Mouse (Mus musculus) heart, embryonic 15.5 days (tissue): Measurements from ENCODE around the gene Atoh8. TPM values are rescaled to one million over a fixed set of nuclear protein-coding genes. Genes with fewer than 3 reads are reported as not detected.

ENCODE experiments used
- ATAC-seq: fragments of 200-750 bp; cut with Nextera tagmentation; replicated peaks from 2 replicates; pipeline ENCODE4 v1.8.0; 2017; ENCODE audit warnings: low read depth, moderate TSS enrichment; ENCODE audit not compliant: insufficient number of reproducible peaks, insufficient read depth, low FRiP score
- H3K27ac ChIP-seq: fragments of 300-500 bp; sonication (generic); 2 replicates; pipeline ENCODE4 v1.5.1; 2015; ENCODE audit warnings: mild to moderate bottlenecking, inconsistent platforms
- H3K27me3 ChIP-seq: fragments of 300-500 bp; sonication (generic); 2 replicates; pipeline ENCODE4 v1.6.1; 2015; ENCODE audit warnings: inconsistent platforms
- H3K36me3 ChIP-seq: fragments of 300-500 bp; sonication (generic); 2 replicates; pipeline ENCODE4 v1.6.1; 2015; ENCODE audit warnings: mild to moderate bottlenecking, inconsistent platforms
- H3K4me1 ChIP-seq: fragments of 300-500 bp; sonication (generic); replicated peaks from 2 replicates; pipeline ENCODE4 v1.6.1; 2015; ENCODE audit warnings: inconsistent platforms
- H3K4me2 ChIP-seq: fragments of 300-500 bp; sonication (generic); 2 replicates; pipeline ENCODE4 v1.6.1; 2015; ENCODE audit warnings: inconsistent platforms, mild to moderate bottlenecking, moderate library complexity
- H3K4me3 ChIP-seq: fragments of 300-500 bp; sonication (generic); 2 replicates; pipeline ENCODE4 v1.5.1; 2015; ENCODE audit warnings: mild to moderate bottlenecking, inconsistent platforms
- H3K9ac ChIP-seq: fragments of 300-500 bp; sonication (generic); 2 replicates; pipeline ENCODE4 v1.6.1; 2015; ENCODE audit warnings: mild to moderate bottlenecking, inconsistent platforms
- H3K9me3 ChIP-seq: fragments of 300-500 bp; sonication (generic); replicated peaks from 2 replicates; pipeline ENCODE4 v1.6.1; 2016; ENCODE audit warnings: inconsistent platforms
- WGBS: fragments of 180-500 bp; shearing (Covaris S2); methylation state at CpG from one replicate; pipeline ENCODE4 v1.1.7; 2015; ENCODE audit warnings: mixed read lengths; 5-methylcytosine and 5-hydroxymethylcytosine counted together
- polyA plus RNA-seq: library from polyadenylated mRNA; unstranded; fragments of >200 nt; fragmentation: Nextera tagmentation; extraction: Ambion mirVana; gene quantifications from 2 replicates; pipeline ENCODE4 v1.2.1, GENCODE M21; 2015

Atoh8 gene
- polyA plus RNA-seq, 1 experiment from 2014 or later: 14.0 TPM

DNA sequence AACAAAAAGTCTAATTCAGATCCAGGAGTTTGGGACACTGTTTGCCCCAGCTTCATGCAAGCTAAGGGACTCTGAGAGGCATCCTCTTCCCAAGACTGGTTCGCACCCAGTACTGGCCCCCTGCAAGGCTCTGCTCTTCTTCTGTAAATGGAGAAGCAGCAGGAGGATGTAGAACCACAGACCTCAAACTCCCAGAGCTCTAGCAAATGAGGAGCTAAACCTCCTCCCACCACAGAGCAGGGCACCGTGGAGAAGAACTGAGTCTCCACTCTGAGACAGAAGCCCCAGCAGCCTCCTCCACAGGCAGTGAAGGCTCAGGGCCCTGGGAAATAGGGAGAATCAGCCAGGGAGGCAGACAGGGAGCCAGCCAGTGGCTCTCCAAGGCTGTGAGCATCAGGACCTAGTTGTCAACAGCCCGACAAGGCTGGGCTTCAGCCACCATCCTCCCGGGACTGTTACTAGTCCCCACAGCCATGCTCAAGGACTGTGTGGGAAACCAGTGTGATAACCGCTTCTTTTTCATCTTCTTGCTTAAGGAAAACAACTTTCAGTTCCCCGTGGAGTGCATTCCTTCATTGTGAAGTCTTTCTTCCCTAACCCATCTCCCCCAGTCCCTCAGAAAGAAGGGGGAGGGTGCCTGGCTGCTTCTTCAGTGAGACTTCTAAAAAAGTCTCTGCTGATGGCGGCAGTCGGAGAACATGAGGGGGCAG, 5.9 kb upstream of the Atoh8 start:
- Histone ChIP-seq H3K4me1 (peaks cover 70% of the 10 kb centered on the region), H3K4me2 (peak overlapping the region; percentile 20), H3K9ac (0 out of 2 replicates have a peak overlapping the region, but pooled peaks have one; percentile 22), H3K4me3 (no peak overlapping the region), H3K27ac (peak overlapping the region; percentile 73), H3K9me3 (no peaks in the 10 kb centered on the region), H3K36me3 (no peaks in the 10 kb centered on the region), H3K27me3 (no peaks in the 10 kb centered on the region)
- ATAC-seq: 0 out of 2 replicates have a peak, but pooled peaks have one; percentile 15
- WGBS: 19% methylated on average over 8 of the region's 8 CpGs

DNA sequence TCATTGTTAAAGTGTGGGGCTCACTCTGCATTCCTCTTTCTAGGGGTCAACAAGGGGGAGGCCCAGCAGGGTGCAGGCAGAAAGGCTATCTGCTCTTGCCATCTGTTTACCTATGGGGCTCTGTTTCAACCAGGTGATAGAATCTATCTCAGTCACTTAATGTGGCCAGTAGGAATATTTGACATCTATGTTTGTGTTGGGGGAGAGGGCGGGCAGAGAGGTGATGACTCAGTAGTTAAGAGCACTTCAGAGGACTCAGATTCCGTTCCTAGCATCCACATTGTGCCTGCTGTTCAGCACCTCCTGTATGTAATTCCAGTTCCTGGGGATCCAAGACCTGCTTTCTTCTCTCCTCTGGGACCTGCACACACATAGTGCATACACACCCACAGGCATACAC, 4.7 kb upstream of the Atoh8 start:
- Histone ChIP-seq H3K4me2 (no peak overlapping the region), H3K4me1 (peaks cover 67% of the 10 kb centered on the region), H3K27me3 (no peaks in the 10 kb centered on the region), H3K9ac (no peak overlapping the region), H3K27ac (no peak overlapping the region), H3K9me3 (no peaks in the 10 kb centered on the region), H3K36me3 (no peaks in the 10 kb centered on the region), H3K4me3 (no peak overlapping the region)
- WGBS: 65% methylated on average over 2 of the region's 2 CpGs
- ATAC-seq: no peak

DNA sequence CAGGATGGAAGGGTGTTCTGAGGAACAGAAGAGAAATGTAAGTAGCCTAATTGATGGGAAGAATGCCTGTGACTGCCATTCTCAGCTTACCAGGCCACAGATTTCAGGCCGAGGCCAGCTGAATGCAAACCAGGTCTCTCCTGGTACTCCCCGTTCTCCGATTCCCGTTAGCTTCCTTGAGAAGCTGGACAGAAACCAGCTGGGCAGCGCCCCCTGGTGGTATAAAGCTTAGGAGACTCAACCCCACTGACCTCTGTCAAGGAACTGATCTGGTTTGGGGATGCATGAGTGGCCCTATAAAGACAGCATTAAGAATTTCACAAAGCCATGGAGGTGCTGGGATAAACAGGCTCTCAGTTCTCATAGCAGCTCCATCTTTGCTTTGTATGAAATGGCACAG, 1.7 kb upstream of the Atoh8 start:
- WGBS: 3% methylated on average over 5 of the region's 5 CpGs
- Histone ChIP-seq H3K4me1 (peaks cover 63% of the 10 kb centered on the region), H3K27me3 (peaks cover 7% of the 10 kb centered on the region; the same call in 1 of the 2 replicates)

DNA sequence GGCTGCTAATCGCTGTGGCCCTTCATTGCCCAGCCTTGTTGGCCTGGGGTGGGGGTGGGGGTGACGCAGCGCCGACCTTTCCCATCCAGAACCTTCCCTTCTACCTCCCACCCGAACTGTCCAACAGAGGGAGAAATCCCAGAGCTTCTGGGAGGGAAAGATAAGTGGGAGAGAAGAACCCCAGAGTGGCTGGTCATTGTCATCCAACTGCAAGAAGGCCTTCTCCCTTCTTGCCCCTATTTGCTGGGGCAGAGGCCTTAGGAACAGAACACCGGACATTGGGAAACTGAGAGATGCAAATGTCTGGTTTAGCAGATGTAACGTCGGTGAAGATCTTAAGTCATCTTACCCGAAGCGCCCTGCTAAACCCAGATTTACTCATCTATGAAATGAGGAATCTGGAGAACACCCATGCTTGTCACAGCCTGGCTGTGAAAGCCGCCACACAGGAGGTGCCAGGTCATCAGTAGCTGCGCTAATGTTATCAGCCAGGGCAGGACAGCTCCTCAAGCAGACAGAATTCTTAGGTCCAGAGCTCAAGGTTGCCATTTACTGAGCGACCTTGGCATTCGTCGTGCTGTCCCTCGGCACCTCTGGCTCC, 530 bp upstream of the Atoh8 start:
- ATAC-seq: no peak
- peak overlapping the region; percentile 99 for H3K4me2 ChIP-seq
- H3K9me3 ChIP-seq: no peaks in the 10 kb centered on the region
- peaks cover 9% of the 10 kb centered on the region; the same call in 1 of the 2 replicates for H3K27me3 ChIP-seq
- peak overlapping the region; percentile 74 for H3K4me3 ChIP-seq
- WGBS: 44% methylated on average over 16 of the region's 16 CpGs
- no peaks in the 10 kb centered on the region for H3K36me3 ChIP-seq
- H3K27ac ChIP-seq: peak overlapping the region; percentile 73
- peak overlapping the region; percentile 74 for H3K9ac ChIP-seq
- H3K4me1 ChIP-seq: peaks cover 59% of the 10 kb centered on the region

More for the DNA sequence above, 1.7 kb upstream of the Atoh8 start:
- H3K9ac ChIP-seq: no peak overlapping the region
- no peak overlapping the region for H3K27ac ChIP-seq
- ATAC-seq: no peak
- H3K9me3 ChIP-seq: no peaks in the 10 kb centered on the region
- H3K36me3 ChIP-seq: no peaks in the 10 kb centered on the region
- H3K4me3 ChIP-seq: no peak overlapping the region
- no peak overlapping the region for H3K4me2 ChIP-seq

DNA sequence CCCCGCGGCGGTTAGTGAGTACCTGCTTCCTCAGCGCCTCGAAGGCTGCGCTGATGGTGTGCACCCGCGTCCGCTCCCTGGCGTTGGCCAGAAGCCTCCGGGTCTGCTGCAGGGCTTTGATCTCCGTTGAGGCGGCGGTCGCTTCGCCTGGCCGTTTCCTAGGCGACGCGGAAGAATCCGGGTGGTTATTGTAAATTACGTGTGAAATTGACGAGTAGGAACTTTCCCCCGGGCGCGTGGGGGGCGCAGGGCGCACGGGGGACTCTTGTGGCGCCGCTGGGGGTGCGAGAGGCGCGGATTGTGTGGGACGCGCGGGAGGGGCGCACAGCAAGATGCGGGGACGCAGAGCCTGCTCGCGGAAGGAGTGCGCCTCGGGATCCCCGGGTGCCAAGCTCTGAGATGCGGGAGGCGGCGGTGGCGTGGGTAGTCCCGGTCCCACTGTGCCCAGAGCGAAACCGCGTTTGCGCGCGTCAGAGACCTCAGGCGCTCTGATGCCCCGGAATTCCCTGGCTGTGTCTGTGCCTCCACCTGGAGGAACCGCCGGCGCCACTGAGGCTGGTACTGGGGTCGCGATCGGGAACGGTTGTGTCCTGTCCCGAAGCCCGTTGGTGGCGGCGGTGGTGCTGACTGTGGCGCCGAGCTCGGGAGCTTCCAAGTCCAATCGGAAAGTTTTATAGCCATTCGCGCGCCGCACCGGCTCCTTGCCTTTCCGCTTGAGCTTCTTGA, 842 bp downstream of the Atoh8 start:
- H3K27me3 ChIP-seq: peaks cover 9% of the 10 kb centered on the region; the same call in 1 of the 2 replicates
- H3K4me3 ChIP-seq: peak overlapping the region; percentile 74
- no peaks in the 10 kb centered on the region for H3K36me3 ChIP-seq
- no peaks in the 10 kb centered on the region for H3K9me3 ChIP-seq
- H3K9ac ChIP-seq: peak overlapping the region; percentile 74
- ATAC-seq: no peak
- H3K4me1 ChIP-seq: peaks cover 60% of the 10 kb centered on the region
- under 1% methylated on average over 79 of the region's 79 CpGs for WGBS
- peak overlapping the region; percentile 99 for H3K4me2 ChIP-seq
- peak overlapping the region; percentile 73 for H3K27ac ChIP-seq

DNA sequence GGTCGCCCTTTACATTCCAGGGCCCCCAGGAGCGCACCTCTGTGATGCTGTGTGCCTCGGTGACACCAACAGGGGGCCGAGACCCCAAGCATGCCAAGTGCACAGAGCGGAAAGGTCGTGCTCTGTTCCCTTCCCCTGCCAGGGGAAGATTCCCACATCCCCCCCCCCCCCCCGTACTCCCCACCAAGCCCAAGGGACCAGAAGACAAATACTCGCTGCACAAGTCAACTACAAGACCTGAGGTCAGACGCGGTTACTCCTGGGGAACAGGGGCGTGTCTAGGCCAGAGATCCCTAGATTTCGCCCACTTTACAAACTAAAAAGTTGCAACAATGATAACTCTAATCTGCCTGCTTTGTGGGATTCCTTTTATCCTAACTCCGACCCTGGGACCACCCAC, 1.4 kb downstream of the Atoh8 start:
- no peak for ATAC-seq
- Histone ChIP-seq H3K36me3 (no peaks in the 10 kb centered on the region), H3K4me2 (peak overlapping the region; percentile 99), H3K27ac (peak overlapping the region; percentile 73; the same call in 1 of the 2 replicates), H3K9ac (peak overlapping the region; percentile 74), H3K4me3 (peak overlapping the region; percentile 74), H3K27me3 (peaks cover 9% of the 10 kb centered on the region; the same call in 1 of the 2 replicates), H3K9me3 (no peaks in the 10 kb centered on the region), H3K4me1 (peaks cover 60% of the 10 kb centered on the region)
- 0% methylated on average over 13 of the region's 13 CpGs for WGBS

DNA sequence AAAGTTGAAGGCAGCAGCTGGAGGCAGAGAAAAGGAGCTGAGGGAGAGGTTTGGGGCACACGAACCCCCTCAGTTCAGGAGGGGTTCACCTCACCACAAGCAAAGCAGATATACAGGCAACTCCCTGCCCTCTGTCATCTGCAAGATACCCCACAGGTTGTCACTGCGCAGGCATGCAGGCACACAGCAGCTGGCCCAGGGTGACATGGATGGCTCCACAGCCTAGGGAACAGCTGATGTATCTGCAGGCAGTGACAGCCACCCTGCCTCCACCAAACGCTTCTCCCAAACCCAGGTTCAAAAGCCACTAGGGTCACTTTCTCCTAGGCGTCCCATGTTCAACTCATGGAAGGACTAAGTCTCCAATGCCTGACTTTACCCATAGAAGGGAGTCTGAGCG, 2.5 kb downstream of the Atoh8 start:
- H3K27ac ChIP-seq: no peak overlapping the region
- H3K9me3 ChIP-seq: no peaks in the 10 kb centered on the region
- H3K4me2 ChIP-seq: peak overlapping the region; percentile 99
- H3K4me3 ChIP-seq: peak overlapping the region; percentile 74
- 63% methylated on average over 5 of the region's 5 CpGs for WGBS
- H3K36me3 ChIP-seq: no peaks in the 10 kb centered on the region
- peaks cover 9% of the 10 kb centered on the region; the same call in 1 of the 2 replicates for H3K27me3 ChIP-seq
- H3K4me1 ChIP-seq: peaks cover 55% of the 10 kb centered on the region
- no peak for ATAC-seq
- H3K9ac ChIP-seq: no peak overlapping the region

DNA sequence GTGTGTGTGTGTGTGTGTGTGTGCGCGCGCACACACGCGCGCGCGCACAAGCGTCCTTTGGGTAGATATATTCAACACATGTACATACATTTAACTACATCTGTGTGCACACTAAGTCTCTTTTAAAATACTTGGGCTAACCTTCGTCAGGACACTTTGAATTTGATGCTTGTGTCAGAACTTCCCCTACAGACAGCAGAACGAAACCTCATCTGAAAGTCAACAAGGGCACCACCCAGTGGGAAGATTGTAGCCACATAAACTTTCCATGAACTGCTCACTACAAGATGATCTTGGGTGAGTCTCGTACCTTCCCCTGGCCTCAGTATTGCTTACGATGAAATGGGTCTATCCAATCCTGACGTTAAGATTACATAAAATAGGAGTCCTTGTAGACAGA, 3.0 kb downstream of the Atoh8 start:
- peak overlapping the region; percentile 74 for H3K4me3 ChIP-seq
- no peak overlapping the region for H3K9ac ChIP-seq
- H3K9me3 ChIP-seq: no peaks in the 10 kb centered on the region
- H3K4me2 ChIP-seq: peak overlapping the region; percentile 99
- no peaks in the 10 kb centered on the region for H3K36me3 ChIP-seq
- H3K27me3 ChIP-seq: peaks cover 9% of the 10 kb centered on the region; the same call in 1 of the 2 replicates
- H3K4me1 ChIP-seq: peaks cover 57% of the 10 kb centered on the region
- no peak overlapping the region for H3K27ac ChIP-seq
- no peak for ATAC-seq
- 90% methylated on average over 14 of the region's 14 CpGs for WGBS

DNA sequence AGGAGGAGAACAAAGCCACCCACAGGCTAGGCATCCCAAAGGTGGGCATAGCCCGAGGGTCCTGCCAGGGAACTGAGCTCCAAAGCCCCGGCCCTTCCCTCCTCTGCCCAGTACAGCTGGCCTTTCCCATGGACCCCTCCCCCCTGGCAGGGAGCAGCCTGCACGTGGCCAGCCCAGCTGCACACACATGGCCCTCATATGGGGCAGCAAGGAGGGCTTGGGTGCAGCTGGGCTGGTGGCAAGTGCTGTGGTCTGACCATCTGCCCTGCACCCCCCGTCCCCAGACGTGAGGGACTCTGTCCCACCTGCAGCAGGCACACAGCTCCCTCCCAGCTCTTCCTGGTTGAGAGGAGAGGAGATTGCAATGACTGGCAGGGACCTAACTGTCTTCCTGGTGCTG, 4.5 kb downstream of the Atoh8 start:
- Histone ChIP-seq H3K4me3 (no peak overlapping the region), H3K27ac (no peak overlapping the region), H3K4me1 (peaks cover 46% of the 10 kb centered on the region), H3K9ac (no peak overlapping the region), H3K36me3 (no peaks in the 10 kb centered on the region), H3K27me3 (peaks cover 9% of the 10 kb centered on the region; the same call in 1 of the 2 replicates), H3K9me3 (no peaks in the 10 kb centered on the region), H3K4me2 (peak overlapping the region; percentile 19; the same call in 1 of the 2 replicates)
- ATAC-seq: no peak
- 36% methylated on average over 5 of the region's 5 CpGs for WGBS

DNA sequence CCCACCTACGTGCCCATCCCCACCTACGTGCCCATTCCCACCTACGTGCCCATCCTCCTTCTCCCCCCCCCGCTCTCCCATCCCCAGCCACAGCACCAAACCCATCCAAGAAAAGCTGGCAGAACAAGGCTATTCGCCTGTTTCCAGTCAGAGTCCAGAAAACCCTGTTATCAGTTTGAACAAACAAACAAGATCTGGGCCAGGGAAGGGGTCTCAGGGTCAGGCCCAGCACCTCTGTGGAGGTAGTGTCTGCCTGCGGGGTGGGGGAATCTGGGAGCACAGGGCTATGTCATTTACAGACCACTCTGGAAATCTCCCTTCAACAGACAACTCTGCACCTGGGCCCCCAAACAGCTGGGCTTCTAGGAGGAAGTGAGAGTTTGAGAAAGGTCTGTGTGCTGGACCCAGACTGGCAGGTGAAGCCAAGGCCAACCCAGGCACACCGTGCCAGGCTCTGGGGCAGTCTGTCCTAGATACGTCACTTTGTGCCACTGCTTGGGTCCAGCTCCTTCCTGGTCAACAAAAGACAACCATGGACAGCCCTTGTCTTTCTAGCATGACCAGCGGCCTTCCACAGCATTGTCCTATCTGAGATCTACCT, 7.6 kb downstream of the Atoh8 start:
- Histone ChIP-seq H3K4me2 (no peak overlapping the region), H3K36me3 (no peaks in the 10 kb centered on the region), H3K9ac (no peak overlapping the region), H3K9me3 (no peaks in the 10 kb centered on the region), H3K4me1 (peaks cover 25% of the 10 kb centered on the region), H3K27me3 (peaks cover 5% of the 10 kb centered on the region; the same call in 1 of the 2 replicates), H3K4me3 (no peak overlapping the region), H3K27ac (no peak overlapping the region)
- WGBS: 67% methylated on average over 9 of the region's 9 CpGs
- ATAC-seq: no peak

DNA sequence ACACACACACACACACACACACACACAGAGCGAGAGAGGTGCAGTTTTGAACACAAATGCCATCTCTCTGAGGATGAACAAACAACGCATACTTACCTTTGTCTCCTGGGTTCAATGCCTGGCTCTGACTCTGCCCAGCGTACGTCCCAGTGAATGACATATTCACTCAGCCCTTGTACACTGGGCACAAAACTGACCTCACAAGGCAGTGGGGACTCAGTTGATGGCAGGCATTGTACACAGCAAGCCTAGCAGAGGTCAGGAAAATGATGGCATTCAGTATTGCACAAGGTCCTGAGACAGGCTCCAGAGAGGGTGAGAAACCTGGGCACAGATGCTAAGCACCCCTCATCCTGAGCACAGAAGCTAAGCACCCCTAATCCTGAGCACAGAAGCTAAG, 8.4 kb downstream of the Atoh8 start:
- no peak overlapping the region for H3K4me3 ChIP-seq
- peaks cover 26% of the 10 kb centered on the region for H3K4me1 ChIP-seq
- no peak for ATAC-seq
- no peaks in the 10 kb centered on the region for H3K36me3 ChIP-seq
- 87% methylated on average over 4 of the region's 4 CpGs for WGBS
- no peak overlapping the region for H3K27ac ChIP-seq
- H3K9ac ChIP-seq: no peak overlapping the region
- H3K4me2 ChIP-seq: no peak overlapping the region
- 0 out of 2 replicates have a peak, but pooled peaks cover 2% of the 10 kb centered on the region for H3K27me3 ChIP-seq
- H3K9me3 ChIP-seq: no peaks in the 10 kb centered on the region
